Mouse (Mus musculus): ENCODE measurements around the gene Taf7l.

Taf7l gene

GRCm38 (mm10) chrX:134476290-134476689 is at the start of gene Taf7l:
Gene Taf7l, minus strand, starts transcription at chrX:134476490.
- DNase-seq (ENCODE audit: low spot score in 2 of 2), result no peak

GRCm38 (mm10) chrX:134525260-134525659 is 49.0 kb upstream of the Taf7l start:
- DNase-seq (ENCODE audit: low spot score in 2 of 2), result no peak

GRCm38 (mm10) chrX:134523772-134524171 is 47.5 kb upstream of the Taf7l start:
- DNase-seq (ENCODE audit: low spot score in 2 of 2), result no peak

- DNase-seq (ENCODE audit: low spot score in 2 of 2), result no peak
These were observed 33.2 kb upstream of the Taf7l start for GRCm38 (mm10) chrX:134509473-134509872.

- DNase-seq (ENCODE audit: low spot score in 2 of 2), result no peak
These were observed 31.7 kb upstream of the Taf7l start for GRCm38 (mm10) chrX:134507977-134508376.

GRCm38 (mm10) chrX:134500651-134501050 is 24.4 kb upstream of the Taf7l start:
- no peak for DNase-seq (ENCODE audit: low spot score in 2 of 2)

- DNase-seq (ENCODE audit: low spot score in 2 of 2), result no peak
These were observed 5.4 kb upstream of the Taf7l start for GRCm38 (mm10) chrX:134481720-134482119.

- no peak for DNase-seq (ENCODE audit: low spot score in 2 of 2)
These were observed 1.1 kb downstream of the Taf7l start for GRCm38 (mm10) chrX:134474988-134475710.

- DNase-seq (ENCODE audit: low spot score in 2 of 2), result no peak
These were observed 49.0 kb downstream of the Taf7l start for GRCm38 (mm10) chrX:134427307-134427706.

- no peak for DNase-seq (ENCODE audit: low spot score in 2 of 2)
These were observed 49.5 kb downstream of the Taf7l start for GRCm38 (mm10) chrX:134426819-134427218.

GRCm38 (mm10) chrX:134425798-134426197 is 50.5 kb downstream of the Taf7l start:
- DNase-seq (ENCODE audit: low spot score in 2 of 2), result no peak

GRCm38 (mm10) chrX:134424263-134424662 is 52.0 kb downstream of the Taf7l start:
- no peak for DNase-seq (ENCODE audit: low spot score in 2 of 2)

GRCm38 (mm10) chrX:134420097-134420496 is 56.2 kb downstream of the Taf7l start:
- DNase-seq (ENCODE audit: low spot score in 2 of 2), result no peak

- no peak for DNase-seq (ENCODE audit: low spot score in 2 of 2)
These were observed 64.2 kb downstream of the Taf7l start for GRCm38 (mm10) chrX:134412096-134412495.
